Mouse (Mus musculus): ENCODE measurements around the gene Ran.

- TF ChIP-seq POLR2A (IDR thresholded peaks at IDR 0.05; ENCODE audit: insufficient read length, low read depth) (no peak), MYOD1 (IDR thresholded peaks at IDR 0.05; ENCODE audit: control insufficient read depth in 1 of 3, insufficient read length in 2 of 3, low read depth in 2 of 3) (no peak), CEBPB (IDR thresholded peaks at IDR 0.05; ENCODE audit: insufficient read depth, poor library complexity, severe bottlenecking) (no peak), MYOG (IDR thresholded peaks at IDR 0.05; ENCODE audit: control insufficient read depth in 1 of 3, insufficient read depth in 1 of 3, insufficient read length in 2 of 3, low read depth in 2 of 3) (no peak), USF1 (IDR thresholded peaks at IDR 0.05; ENCODE audit: low read depth) (no peak), MAX (IDR thresholded peaks at IDR 0.05; ENCODE audit: low read depth) (no peak)
Measured at GRCm38 (mm10) chr5:129051910-129052309, 32.0 kb downstream of the Ran start.
